Mouse (Mus musculus) central nervous system, embryonic 18 days (tissue): Measurements from ENCODE around the gene Nop14. TPM values are rescaled to one million over a fixed set of nuclear protein-coding genes. Genes with fewer than 3 reads are reported as not detected.

Experiments used
- polyA plus RNA-seq: library from polyadenylated mRNA; depleted of rRNA; stranded (reverse); fragments of >200 nt; gene quantifications from 2 replicates; pipeline ENCODE4 v1.2.3, GENCODE M21; 2012; rRNA removed

Gene Nop14
- polyA plus RNA-seq, result 21.6 and 22.1 TPM in 2 replicates

GRCm38 (mm10) chr5:34659686-34660590 is at the start of gene Nop14, which contains the start of gene Grk4:
Nop14 (minus strand) TSS chr5:34660148.
Grk4 (plus strand) TSS chr5:34660379.

GRCm38 (mm10) chr5:34636481-34637287 is 23.3 kb downstream of the Nop14 start, which contains the start of gene Mfsd10:
Mfsd10 (minus strand) TSS chr5:34637212.

Other genes with a start within 250 kb of the Nop14 start
- gene Tnip2, start 146.2 kb downstream of the Nop14 start, polyA plus RNA-seq, result 13.6 and 13.7 TPM in 2 replicates
- gene Sh3bp2, start 134.3 kb downstream of the Nop14 start, polyA plus RNA-seq, result 32.1 and 37.2 TPM in 2 replicates
- 253 and 261 TPM in 2 replicates for gene Add1, start 86.5 kb downstream of the Nop14 start, polyA plus RNA-seq
- 222 and 224 TPM in 2 replicates for gene Mfsd10, start 22.9 kb downstream of the Nop14 start, polyA plus RNA-seq
- gene Grk4, start 231 bp upstream of the Nop14 start, polyA plus RNA-seq, result 3.8 and 4.3 TPM in 2 replicates
- gene Htt, start 101.6 kb upstream of the Nop14 start, polyA plus RNA-seq, result 29.6 and 29.8 TPM in 2 replicates
- 15.0 and 17.1 TPM in 2 replicates for gene Msantd1, start 247.9 kb upstream of the Nop14 start, polyA plus RNA-seq